Mouse (Mus musculus): Measurements from ENCODE around the gene Cysltr2. TPM values are rescaled to one million over a fixed set of nuclear protein-coding genes. Genes with fewer than 3 reads are reported as not detected.

Gene Cysltr2
- total and polyA plus RNA-seq, 2 experiments = 0.77 to 1.1 TPM

- Histone ChIP-seq H3K4me3 (ENCODE audit: insufficient read depth, low read depth, low read length) (no peak overlapping the region), H3K4me1 (ENCODE audit: control insufficient read depth, insufficient read depth, low read length) (no peaks in the 10 kb centered on the region), H3K27me3 (ENCODE audit: control insufficient read depth, insufficient read depth, low read length) (no peaks in the 10 kb centered on the region), H3K79me2 (ENCODE audit: control insufficient read depth, insufficient read depth, low read length) (no peaks in the 10 kb centered on the region), H3K9ac (ENCODE audit: low read depth, low read length) (no peak overlapping the region), H3K27ac (replicated peaks; ENCODE audit: insufficient read depth, low read depth, low read length) (no peak overlapping the region), H3K36me3 (ENCODE audit: control insufficient read depth, insufficient read depth, low read length) (no peaks in the 10 kb centered on the region)
- WGBS = 7% methylated on average over 11 of the region's 11 CpGs
- TF ChIP-seq POLR2A (IDR thresholded peaks at IDR 0.05; ENCODE audit: extremely low read depth, insufficient read depth, low read length) (no peak), CTCF (IDR thresholded peaks at IDR 0.05; ENCODE audit: low read depth, low read length) (peak; percentile 77)
- DNase-seq (ENCODE audit: extremely low read depth, low read depth, low spot score) = peak; percentile 73
These were observed 65.5 kb downstream of the Cysltr2 start for GRCm38 (mm10) chr14:72983456-72983855.

- Histone ChIP-seq H3K27me3 (ENCODE audit: control insufficient read depth, insufficient read depth, low read length) (no peaks in the 10 kb centered on the region), H3K79me2 (ENCODE audit: control insufficient read depth, insufficient read depth, low read length) (no peaks in the 10 kb centered on the region), H3K36me3 (ENCODE audit: control insufficient read depth, insufficient read depth, low read length) (no peaks in the 10 kb centered on the region), H3K4me1 (ENCODE audit: control insufficient read depth, insufficient read depth, low read length) (no peaks in the 10 kb centered on the region), H3K27ac (replicated peaks; ENCODE audit: insufficient read depth, low read depth, low read length) (no peak overlapping the region), H3K4me3 (ENCODE audit: insufficient read depth, low read depth, low read length) (no peak overlapping the region), H3K9ac (ENCODE audit: low read depth, low read length) (no peak overlapping the region)
- WGBS = 58% methylated on average over 12 of the region's 12 CpGs
- no peak for TF ChIP-seq CTCF (IDR thresholded peaks at IDR 0.05; ENCODE audit: low read depth, low read length)
- no peak for TF ChIP-seq POLR2A (IDR thresholded peaks at IDR 0.05; ENCODE audit: extremely low read depth, insufficient read depth, low read length)
- DNase-seq (ENCODE audit: extremely low read depth, low read depth, low spot score) = no peak
These were observed 65.9 kb downstream of the Cysltr2 start for GRCm38 (mm10) chr14:72982981-72983436.

- no peaks in the 10 kb centered on the region for H3K4me1 ChIP-seq (ENCODE audit: control insufficient read depth, insufficient read depth, low read length)
- WGBS = 90% methylated on average over 3 of the region's 3 CpGs
These were observed 68.2 kb downstream of the Cysltr2 start for GRCm38 (mm10) chr14:72980761-72981160.

GRCm38 (mm10) chr14:72980106-72980505 lies 68.8 kb downstream of the Cysltr2 start:
- H3K27me3 ChIP-seq (ENCODE audit: control insufficient read depth, insufficient read depth, low read length) = no peaks in the 10 kb centered on the region
- H3K4me1 ChIP-seq (ENCODE audit: control insufficient read depth, insufficient read depth, low read length) = no peaks in the 10 kb centered on the region
- H3K36me3 ChIP-seq (ENCODE audit: control insufficient read depth, insufficient read depth, low read length) = no peaks in the 10 kb centered on the region
- no peaks in the 10 kb centered on the region for H3K79me2 ChIP-seq (ENCODE audit: control insufficient read depth, insufficient read depth, low read length)
- TF ChIP-seq POLR2A (IDR thresholded peaks at IDR 0.05; ENCODE audit: extremely low read depth, insufficient read depth, low read length) = no peak
- no peak for TF ChIP-seq CTCF (IDR thresholded peaks at IDR 0.05; ENCODE audit: low read depth, low read length)
- H3K27ac ChIP-seq (replicated peaks; ENCODE audit: insufficient read depth, low read depth, low read length) = no peak overlapping the region
- H3K4me3 ChIP-seq (ENCODE audit: insufficient read depth, low read depth, low read length) = no peak overlapping the region
- WGBS = 95% methylated on average over 29 of the region's 29 CpGs
- no peak for DNase-seq (ENCODE audit: extremely low read depth, low read depth, low spot score)
- H3K9ac ChIP-seq (ENCODE audit: low read depth, low read length) = no peak overlapping the region

More at GRCm38 (mm10) chr14:72980761-72981160, 68.2 kb downstream of the Cysltr2 start:
- H3K27me3 ChIP-seq (ENCODE audit: control insufficient read depth, insufficient read depth, low read length) = no peaks in the 10 kb centered on the region
- H3K27ac ChIP-seq (replicated peaks; ENCODE audit: insufficient read depth, low read depth, low read length) = no peak overlapping the region
- no peaks in the 10 kb centered on the region for H3K79me2 ChIP-seq (ENCODE audit: control insufficient read depth, insufficient read depth, low read length)
- no peak overlapping the region for H3K4me3 ChIP-seq (ENCODE audit: insufficient read depth, low read depth, low read length)
- DNase-seq (ENCODE audit: extremely low read depth, low read depth, low spot score) = no peak
- H3K36me3 ChIP-seq (ENCODE audit: control insufficient read depth, insufficient read depth, low read length) = no peaks in the 10 kb centered on the region
- TF ChIP-seq POLR2A (IDR thresholded peaks at IDR 0.05; ENCODE audit: extremely low read depth, insufficient read depth, low read length) = no peak
- TF ChIP-seq CTCF (IDR thresholded peaks at IDR 0.05; ENCODE audit: low read depth, low read length) = no peak
- H3K9ac ChIP-seq (ENCODE audit: low read depth, low read length) = no peak overlapping the region

DNA sequence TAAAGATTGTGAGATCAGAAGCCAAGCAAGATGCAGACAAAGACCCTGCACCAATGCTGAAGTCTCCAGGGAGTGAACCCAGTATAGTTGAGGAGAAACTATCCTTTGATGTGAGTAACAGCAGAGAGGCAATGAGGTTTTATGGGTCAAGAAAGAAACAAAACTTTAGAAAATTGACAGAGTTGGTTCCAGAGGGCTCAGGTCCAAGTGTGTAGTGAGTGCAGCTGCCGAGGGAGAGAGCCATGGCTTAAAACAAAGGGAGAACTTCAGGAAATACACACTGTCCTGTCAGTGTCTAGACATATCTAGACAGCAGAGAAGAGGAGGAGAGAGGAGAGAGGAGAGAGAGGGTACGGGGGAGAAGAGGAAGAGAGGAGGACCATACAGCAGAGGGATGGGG lies 72.8 kb downstream of the Cysltr2 start:
- no peak for TF ChIP-seq POLR2A (IDR thresholded peaks at IDR 0.05; ENCODE audit: extremely low read depth, insufficient read depth, low read length)
- no peak for TF ChIP-seq CTCF (IDR thresholded peaks at IDR 0.05; ENCODE audit: low read depth, low read length)
- no peaks in the 10 kb centered on the region for H3K36me3 ChIP-seq (ENCODE audit: control insufficient read depth, insufficient read depth, low read length)
- WGBS = 64% methylated on average over 2 of the region's 2 CpGs

More for the DNA sequence above, 72.8 kb downstream of the Cysltr2 start:
- no peaks in the 10 kb centered on the region for H3K79me2 ChIP-seq (ENCODE audit: control insufficient read depth, insufficient read depth, low read length)
- H3K27me3 ChIP-seq (ENCODE audit: control insufficient read depth, insufficient read depth, low read length) = no peaks in the 10 kb centered on the region
- H3K4me1 ChIP-seq (ENCODE audit: control insufficient read depth, insufficient read depth, low read length) = no peaks in the 10 kb centered on the region
- DNase-seq (ENCODE audit: extremely low read depth, low read depth, low spot score) = no peak
- H3K9ac ChIP-seq (ENCODE audit: low read depth, low read length) = no peak overlapping the region
- H3K27ac ChIP-seq (replicated peaks; ENCODE audit: insufficient read depth, low read depth, low read length) = no peak overlapping the region
- H3K4me3 ChIP-seq (ENCODE audit: insufficient read depth, low read depth, low read length) = no peak overlapping the region

Other genes starting within 250 kb of the Cysltr2 start
- 30.3 and 32.6 TPM in 2 replicates for gene Rcbtb2, start 73.9 kb upstream of the Cysltr2 start, total RNA-seq (2014; rRNA removed)
- 26.0 and 28.0 TPM in 2 replicates for gene Rcbtb2, start 73.9 kb upstream of the Cysltr2 start, polyA plus RNA-seq (2012; rRNA removed)
- gene Lpar6, start 188.8 kb upstream of the Cysltr2 start, total RNA-seq (2014; rRNA removed) = 11.2 and 12.4 TPM in 2 replicates
- gene Lpar6, start 188.8 kb upstream of the Cysltr2 start, polyA plus RNA-seq (2012; rRNA removed) = 2.7 and 3.1 TPM in 2 replicates

All from liver, adult 2 months (tissue).